Mouse (Mus musculus) testis, adult 2 months (tissue): ENCODE results near the gene Lpcat2b. TPM values are rescaled to one million over a fixed set of nuclear protein-coding genes. Genes with fewer than 3 reads are reported as not detected.
A peak's percentile ranks its signal among the peaks of the same experiment; 100 is the strongest.
"Not testable (repeated sequence)": the region's sequence is repeated elsewhere in the genome, so short reads cannot be mapped to it uniquely, and the experiment has no call there.

Source experiments
- H3K27ac ChIP-seq: fragments of 200-500 bp; 2 replicates; pipeline ENCODE4 v1.5.1; 2012; ENCODE audit warnings: low read depth, low read length; ENCODE audit not compliant: control insufficient read depth, insufficient read depth
- H3K27me3 ChIP-seq: fragments of 200-500 bp; 2 replicates; pipeline ENCODE4 v1.6.1; 2012; ENCODE audit warnings: mild to moderate bottlenecking, low read length, moderate library complexity; ENCODE audit not compliant: control insufficient read depth, insufficient read depth
- H3K36me3 ChIP-seq: fragments of 200-500 bp; 2 replicates; pipeline ENCODE4 v1.6.1; 2012; ENCODE audit warnings: mild to moderate bottlenecking, low read length; ENCODE audit not compliant: control insufficient read depth, insufficient read depth
- H3K4me1 ChIP-seq: fragments of 200-500 bp; 2 replicates; pipeline ENCODE4 v1.6.1; 2012; ENCODE audit warnings: low read length; ENCODE audit not compliant: control insufficient read depth, insufficient read depth
- H3K4me3 ChIP-seq: fragments of 200-500 bp; 2 replicates; pipeline ENCODE4 v1.5.1; 2012; ENCODE audit warnings: low read depth, mild to moderate bottlenecking, low read length, moderate library complexity, mixed read lengths; ENCODE audit not compliant: control insufficient read depth
- CTCF ChIP-seq: fragments of 200-500 bp; IDR thresholded peaks from 2 replicates; pipeline ENCODE4 v1.5.1; 2012; ENCODE audit warnings: low read depth, mild to moderate bottlenecking, inconsistent platforms, low read length, moderate library complexity; ENCODE audit not compliant: control insufficient read depth, insufficient read depth, insufficient replicate concordance
- POLR2A ChIP-seq: fragments of 200-500 bp; IDR thresholded peaks from 2 replicates; pipeline ENCODE4 v1.6.1; 2012; ENCODE audit warnings: low read depth, mild to moderate bottlenecking, inconsistent platforms, low read length, moderate library complexity; ENCODE audit not compliant: control insufficient read depth
- polyA plus RNA-seq: library from polyadenylated mRNA; depleted of rRNA; stranded (reverse); fragments of >200 nt; gene quantifications from 2 replicates; pipeline ENCODE4 v1.2.3, GENCODE M21; 2012; rRNA removed

The Lpcat2b gene
- 105 and 113 TPM in 2 replicates for polyA plus RNA-seq

DNA sequence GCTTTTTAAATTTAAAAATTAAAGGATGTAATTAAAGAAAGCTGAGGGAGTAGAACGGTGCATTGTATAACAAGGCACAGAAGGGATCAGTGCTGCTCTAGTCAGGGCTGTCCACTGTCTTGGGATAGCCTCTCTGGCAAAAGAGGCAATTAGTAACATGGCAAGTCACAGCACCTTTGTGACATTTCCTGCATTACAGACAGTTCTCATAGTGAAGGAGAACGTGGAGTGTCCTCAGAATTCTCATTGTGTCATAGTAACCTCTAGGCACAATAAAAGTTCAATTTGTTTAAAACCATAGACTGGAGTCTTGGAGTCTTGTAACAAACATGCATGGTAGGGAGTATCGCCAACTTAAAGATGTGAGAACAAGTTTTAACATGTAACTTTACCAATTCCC is at the start of gene Lpcat2b:
TSS of gene Lpcat2b (plus strand) at position 301 of the 400 bp plus-strand sequence.
- peak within 1 kb of the TSS; percentile 85 for H3K4me3 ChIP-seq
- TF ChIP-seq POLR2A (no peak), CTCF (no peak)
- H3K27ac ChIP-seq = peak within 1 kb of the TSS; percentile 66
- peaks cover 6% of the 10 kb centered on the region for H3K4me1 ChIP-seq
- H3K36me3 ChIP-seq = no peaks in the 10 kb centered on the region
- no peaks in the 10 kb centered on the region for H3K27me3 ChIP-seq

DNA sequence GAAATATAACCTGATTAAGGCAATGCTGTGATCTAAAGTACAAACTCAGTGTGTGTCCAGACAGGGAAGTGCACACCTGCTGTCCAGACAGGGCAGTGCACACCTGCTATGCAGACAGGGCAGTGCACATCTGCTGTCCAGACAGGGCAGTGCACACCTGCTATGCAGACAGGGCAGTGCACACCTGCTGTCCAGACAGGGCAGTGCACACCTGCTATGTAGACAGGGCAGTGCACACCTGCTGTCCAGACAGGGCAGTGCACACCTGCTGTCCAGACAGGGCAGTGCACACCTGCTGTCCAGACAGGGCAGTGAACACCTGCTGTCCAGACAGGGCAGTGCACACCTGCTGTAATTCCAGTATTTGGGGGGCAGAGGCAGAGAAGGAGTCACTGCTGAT is 44.9 kb upstream of the Lpcat2b start:
- not testable (repeated sequence) for H3K4me3 ChIP-seq, H3K4me1 ChIP-seq, H3K36me3 ChIP-seq, H3K27me3 ChIP-seq, H3K27ac ChIP-seq

DNA sequence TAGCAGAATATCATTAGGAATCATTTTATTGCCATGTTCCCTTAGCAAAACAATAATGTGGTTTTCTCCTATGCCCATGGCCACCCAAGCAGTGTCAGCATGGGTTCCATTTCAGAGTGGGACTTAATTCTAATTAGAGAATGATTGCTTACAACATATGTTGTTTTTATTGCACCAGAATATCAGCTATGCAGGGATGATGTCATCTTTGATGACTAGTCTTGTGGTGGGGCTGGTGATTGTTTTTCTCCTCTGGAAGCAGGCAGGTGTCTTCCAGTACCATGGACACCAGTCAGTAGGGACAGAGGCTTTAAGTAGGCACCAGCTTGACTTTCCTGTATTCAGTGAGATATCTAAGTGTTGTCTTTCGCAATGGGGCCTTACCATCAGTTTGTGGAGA is 43.6 kb upstream of the Lpcat2b start:
- TF ChIP-seq POLR2A (no peak), CTCF (no peak)
- H3K27me3 ChIP-seq = no peaks in the 10 kb centered on the region
- no peaks in the 10 kb centered on the region; the same call in 1 of the 2 replicates for H3K36me3 ChIP-seq
- H3K4me3 ChIP-seq = no peak overlapping the region
- H3K4me1 ChIP-seq = no peaks in the 10 kb centered on the region
- H3K27ac ChIP-seq = no peak overlapping the region

DNA sequence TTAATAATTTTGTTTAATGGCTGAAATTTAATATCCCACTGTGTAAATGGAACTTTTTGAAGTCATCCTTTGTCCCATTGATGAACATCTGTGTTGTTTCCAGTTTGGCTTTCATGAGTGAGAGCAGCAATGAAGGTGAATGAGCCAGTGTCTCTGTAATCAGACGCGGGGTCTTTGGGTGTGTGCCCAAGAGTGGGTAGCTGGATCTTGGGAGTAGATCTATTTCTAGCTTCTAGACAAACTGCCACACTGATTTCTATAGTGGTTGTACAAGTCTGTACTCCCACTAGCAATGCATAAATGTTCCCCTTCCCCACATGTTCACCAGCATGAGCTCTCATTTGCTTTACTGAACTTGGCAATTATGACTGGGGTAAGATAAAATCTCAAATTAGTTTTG is 42.0 kb upstream of the Lpcat2b start:
- H3K4me1 ChIP-seq = no peaks in the 10 kb centered on the region
- H3K27me3 ChIP-seq = no peaks in the 10 kb centered on the region
- no peak overlapping the region for H3K27ac ChIP-seq
- H3K4me3 ChIP-seq = no peak overlapping the region
- TF ChIP-seq POLR2A = no peak
- TF ChIP-seq CTCF = no peak
- H3K36me3 ChIP-seq = no peaks in the 10 kb centered on the region; the same call in 1 of the 2 replicates

DNA sequence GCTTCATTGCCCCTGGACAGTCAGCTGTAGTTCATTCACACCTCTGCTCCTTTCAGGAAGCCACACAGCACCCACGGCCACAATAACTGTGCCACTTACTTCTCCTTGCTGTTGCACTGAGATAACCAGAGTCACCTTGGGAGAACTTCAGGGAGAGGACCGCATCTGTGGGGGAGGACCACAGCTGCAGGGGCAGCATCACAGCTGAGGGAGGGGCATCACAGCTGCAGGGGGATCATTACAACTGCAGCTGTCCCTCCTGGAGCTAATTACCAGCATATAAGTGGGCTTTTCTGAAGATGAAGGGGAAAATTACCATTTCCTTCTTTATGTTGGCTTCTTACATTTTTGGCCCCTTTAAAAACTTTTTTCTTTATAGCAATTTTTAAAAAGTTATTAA is 36.9 kb upstream of the Lpcat2b start:
- TF ChIP-seq CTCF = no peak
- no peak for TF ChIP-seq POLR2A
- no peaks in the 10 kb centered on the region for H3K36me3 ChIP-seq
- H3K4me1 ChIP-seq = no peaks in the 10 kb centered on the region
- H3K27me3 ChIP-seq = no peaks in the 10 kb centered on the region
- no peak overlapping the region for H3K4me3 ChIP-seq
- H3K27ac ChIP-seq = no peak overlapping the region

DNA sequence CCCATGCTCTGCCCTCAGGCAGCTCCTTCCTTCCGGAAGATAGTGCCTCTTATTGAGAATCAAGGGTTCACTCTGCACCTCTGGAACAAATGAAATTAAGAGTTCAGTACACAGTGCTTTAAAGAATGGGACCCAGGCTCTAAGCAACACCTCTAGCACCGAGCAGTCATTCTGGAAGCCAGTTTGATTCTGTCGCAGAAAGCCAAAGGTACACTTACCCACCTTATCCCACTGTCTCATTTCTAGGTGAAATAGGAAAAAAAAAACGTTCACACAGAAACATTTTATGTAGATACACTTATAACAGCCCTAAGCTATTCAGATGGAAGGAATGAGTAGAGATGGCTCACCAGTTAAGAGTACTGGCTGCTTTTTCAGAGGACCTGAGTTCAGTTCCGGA is 28.9 kb upstream of the Lpcat2b start, which contains the start of gene Ephx4:
TSS of gene Ephx4 (plus strand) at position 301 of the 400 bp plus-strand sequence.
- H3K27ac ChIP-seq = no peak within 1 kb of the TSS
- no peak for TF ChIP-seq POLR2A
- TF ChIP-seq CTCF = no peak
- H3K27me3 ChIP-seq = no peaks in the 10 kb centered on the region; the same call in 1 of the 2 replicates
- H3K4me3 ChIP-seq = peak within 1 kb of the TSS; percentile 78
- no peaks in the 10 kb centered on the region for H3K36me3 ChIP-seq
- H3K4me1 ChIP-seq = peaks cover 6% of the 10 kb centered on the region

DNA sequence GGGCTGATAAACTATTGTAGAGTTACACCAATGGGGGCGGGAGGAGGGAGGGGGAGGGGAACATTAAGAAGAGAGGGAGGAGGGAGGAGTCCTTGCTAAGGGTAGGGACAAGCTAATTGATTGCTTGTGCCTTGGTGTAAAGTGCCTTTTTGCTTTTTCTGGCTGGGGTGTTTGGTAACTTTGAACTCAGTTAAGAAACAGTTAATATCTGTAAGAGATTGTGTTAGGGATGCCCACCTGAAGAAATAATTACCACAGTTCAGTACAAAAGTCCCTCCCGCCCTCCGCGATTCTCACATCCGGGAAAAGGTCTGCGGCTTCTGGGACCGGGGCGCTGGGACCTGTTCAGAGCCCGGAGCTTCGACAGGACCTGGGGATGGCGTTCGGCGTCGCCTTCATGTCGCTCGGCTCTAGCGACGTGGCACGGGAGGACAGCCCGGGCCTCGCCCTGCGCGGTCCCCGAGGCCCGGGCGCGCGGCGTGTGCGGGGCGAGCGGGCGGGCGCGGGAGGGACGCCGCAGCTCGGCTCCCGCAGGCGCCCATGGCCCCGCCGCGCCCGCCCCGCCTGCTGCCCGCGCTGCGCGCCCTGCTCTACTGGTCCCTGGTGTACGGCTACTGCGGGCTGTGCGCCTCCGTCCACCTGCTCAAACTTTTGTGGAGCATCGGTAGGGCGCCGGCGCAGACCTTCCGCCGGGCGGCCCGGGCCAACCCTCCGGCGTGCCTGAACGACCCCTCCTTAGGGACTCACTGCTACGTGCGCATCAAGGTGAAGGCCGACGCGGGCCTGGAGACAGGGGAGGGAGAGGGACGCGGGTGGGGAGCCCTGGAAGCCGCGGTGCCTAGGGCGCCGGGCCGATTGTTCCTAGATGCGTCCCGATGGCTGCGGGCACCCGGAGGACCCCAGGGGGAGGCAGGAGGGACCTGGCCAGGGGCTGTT is 28.1 kb upstream of the Lpcat2b start:
- Histone ChIP-seq H3K36me3 (no peaks in the 10 kb centered on the region), H3K4me1 (peaks cover 6% of the 10 kb centered on the region), H3K4me3 (peak overlapping the region; percentile 78), H3K27ac (no peak overlapping the region), H3K27me3 (no peaks in the 10 kb centered on the region; the same call in 1 of the 2 replicates)
- TF ChIP-seq POLR2A = no peak
- TF ChIP-seq CTCF = no peak
